Mouse (Mus musculus): ENCODE results near the gene Rps29. TPM values are rescaled to one million over a fixed set of nuclear protein-coding genes. Genes with fewer than 3 reads are reported as not detected.
"Not testable (repeated sequence)": the region's sequence is repeated elsewhere in the genome, so short reads cannot be mapped to it uniquely, and the experiment has no call there.

Rps29 gene
- polyA plus RNA-seq (2015; fragmentation: Nextera tagmentation; extraction: Ambion mirVana) = 948 and 1,117 TPM in 2 replicates

GRCm38 (mm10) chr12:69158765-69159577 is at the start of gene Rps29:
Rps29 (minus strand) TSS chr12:69159186.
- peak within 1 kb of the TSS; percentile 81 for H3K4me3 ChIP-seq (ENCODE audit: low read depth, low read length)
- peaks cover 12% of the 10 kb centered on the region for H3K36me3 ChIP-seq (ENCODE audit: control insufficient read depth, insufficient read depth)
- peak; percentile 95 for ATAC-seq (ENCODE audit: low read depth)
- H3K9me3 ChIP-seq (replicated peaks; ENCODE audit: control insufficient read depth, low read length); H3K27me3 ChIP-seq (ENCODE audit: control insufficient read depth, insufficient read depth, low read depth, low read length): not testable (repeated sequence)
- peak within 1 kb of the TSS; percentile 97 for H3K27ac ChIP-seq (ENCODE audit: low read length)
- peak within 1 kb of the TSS; percentile 88 for H3K9ac ChIP-seq (ENCODE audit: low read depth, low read length)
- peak within 1 kb of the TSS; percentile 84 for H3K4me2 ChIP-seq (ENCODE audit: low read depth, low read length)
- H3K4me1 ChIP-seq (ENCODE audit: control insufficient read depth, low read depth, low read length) = peaks cover 19% of the 10 kb centered on the region
- under 1% methylated on average over 56 of the region's 68 CpGs for WGBS (ENCODE audit: insufficient replicate concordance)

DNA sequence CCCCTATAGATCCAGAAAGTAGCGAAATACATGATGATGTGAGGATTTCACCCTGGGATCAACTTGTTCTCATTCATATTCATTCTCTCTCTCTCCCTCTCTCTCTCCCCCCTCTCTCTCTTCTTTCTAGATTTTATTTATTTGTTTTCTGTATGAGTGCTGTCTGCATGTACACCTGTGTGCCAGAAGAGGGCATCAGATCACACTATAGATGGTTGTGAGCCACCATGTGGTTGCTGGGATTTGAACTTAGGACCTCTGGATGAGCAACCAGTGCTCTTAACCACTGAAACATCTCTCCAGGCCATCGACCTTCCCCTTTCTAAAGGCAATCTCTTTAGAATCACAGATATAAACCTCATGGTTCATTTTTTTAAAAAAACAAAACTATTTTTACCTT is 49.5 kb upstream of the Rps29 start:
- H3K27ac ChIP-seq (ENCODE audit: low read length) = no peak overlapping the region
- 81% methylated on average over 2 of the region's 2 CpGs for WGBS (ENCODE audit: insufficient replicate concordance)
- H3K9ac ChIP-seq (ENCODE audit: low read depth, low read length) = no peak overlapping the region
- no peak for ATAC-seq (ENCODE audit: low read depth)
- H3K4me2 ChIP-seq (ENCODE audit: low read depth, low read length) = no peak overlapping the region
- no peak overlapping the region for H3K4me3 ChIP-seq (ENCODE audit: low read depth, low read length)
- no peaks in the 10 kb centered on the region for H3K4me1 ChIP-seq (ENCODE audit: control insufficient read depth, low read depth, low read length)
- no peaks in the 10 kb centered on the region for H3K9me3 ChIP-seq (replicated peaks; ENCODE audit: control insufficient read depth, low read length)
- no peaks in the 10 kb centered on the region for H3K27me3 ChIP-seq (ENCODE audit: control insufficient read depth, insufficient read depth, low read depth, low read length)
- peaks cover 21% of the 10 kb centered on the region for H3K36me3 ChIP-seq (ENCODE audit: control insufficient read depth, insufficient read depth)

DNA sequence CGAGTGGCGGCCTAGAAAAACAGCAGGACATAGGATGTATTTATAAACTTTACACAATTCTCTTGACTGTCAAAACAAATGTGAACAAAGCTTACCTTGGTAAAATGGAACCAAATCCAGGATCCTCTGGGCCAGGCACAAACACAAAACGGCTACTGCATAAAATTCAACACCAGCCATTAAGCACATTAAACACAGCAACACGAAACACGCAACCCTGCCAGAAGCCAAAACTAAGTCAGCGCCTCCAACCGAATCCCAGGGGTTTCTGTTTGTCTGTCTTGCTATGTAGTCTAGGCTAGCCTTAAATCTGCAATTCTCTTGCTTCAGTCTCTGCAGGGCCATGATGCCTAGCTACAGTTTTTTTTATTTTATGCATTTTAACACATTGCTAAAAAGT is 48.9 kb upstream of the Rps29 start:
- no peak for ATAC-seq (ENCODE audit: low read depth)
- WGBS (ENCODE audit: insufficient replicate concordance) = 87% methylated on average over 7 of the region's 7 CpGs
- H3K36me3 ChIP-seq (ENCODE audit: control insufficient read depth, insufficient read depth) = peaks cover 18% of the 10 kb centered on the region
- H3K4me2 ChIP-seq (ENCODE audit: low read depth, low read length) = no peak overlapping the region
- H3K27me3 ChIP-seq (ENCODE audit: control insufficient read depth, insufficient read depth, low read depth, low read length) = no peaks in the 10 kb centered on the region
- no peak overlapping the region for H3K27ac ChIP-seq (ENCODE audit: low read length)
- no peaks in the 10 kb centered on the region for H3K4me1 ChIP-seq (ENCODE audit: control insufficient read depth, low read depth, low read length)
- no peaks in the 10 kb centered on the region for H3K9me3 ChIP-seq (replicated peaks; ENCODE audit: control insufficient read depth, low read length)
- no peak overlapping the region for H3K9ac ChIP-seq (ENCODE audit: low read depth, low read length)
- H3K4me3 ChIP-seq (ENCODE audit: low read depth, low read length) = no peak overlapping the region

DNA sequence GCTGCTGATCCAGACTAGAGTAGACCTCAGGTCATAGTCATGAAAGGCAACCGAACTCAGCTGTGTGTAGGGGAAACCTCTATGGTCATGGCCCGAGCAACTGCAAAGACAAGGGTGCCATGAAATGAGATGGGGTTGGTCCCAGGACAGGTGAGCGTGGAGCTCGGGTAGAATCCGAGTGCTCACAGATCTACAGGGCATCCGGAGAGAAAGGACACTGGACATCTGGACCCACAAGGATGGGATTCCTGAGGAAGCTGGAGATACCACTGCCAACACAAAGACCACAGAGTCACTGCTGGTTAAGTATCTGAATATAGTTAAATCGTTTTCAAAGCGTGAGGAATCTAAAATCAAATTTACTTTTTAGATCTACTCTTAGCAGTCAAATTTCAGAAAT is 48.4 kb upstream of the Rps29 start:
- WGBS (ENCODE audit: insufficient replicate concordance) = 84% methylated on average over 8 of the region's 8 CpGs
- Histone ChIP-seq H3K36me3 (ENCODE audit: control insufficient read depth, insufficient read depth) (peaks cover 22% of the 10 kb centered on the region), H3K4me2 (ENCODE audit: low read depth, low read length) (no peak overlapping the region), H3K4me3 (ENCODE audit: low read depth, low read length) (no peak overlapping the region), H3K9me3 (replicated peaks; ENCODE audit: control insufficient read depth, low read length) (no peaks in the 10 kb centered on the region), H3K9ac (ENCODE audit: low read depth, low read length) (no peak overlapping the region), H3K27ac (ENCODE audit: low read length) (no peak overlapping the region), H3K27me3 (ENCODE audit: control insufficient read depth, insufficient read depth, low read depth, low read length) (no peaks in the 10 kb centered on the region), H3K4me1 (ENCODE audit: control insufficient read depth, low read depth, low read length) (no peaks in the 10 kb centered on the region)
- no peak for ATAC-seq (ENCODE audit: low read depth)

GRCm38 (mm10) chr12:69204052-69204833 is 45.3 kb upstream of the Rps29 start, which contains the start of gene Gm49384:
Gm49384 (minus strand) TSS chr12:69204267.
- H3K4me3 ChIP-seq (ENCODE audit: low read depth, low read length) = no peak within 1 kb of the TSS
- no peaks in the 10 kb centered on the region for H3K9me3 ChIP-seq (replicated peaks; ENCODE audit: control insufficient read depth, low read length)
- H3K9ac ChIP-seq (ENCODE audit: low read depth, low read length) = no peak within 1 kb of the TSS
- H3K36me3 ChIP-seq (ENCODE audit: control insufficient read depth, insufficient read depth) = peaks cover 30% of the 10 kb centered on the region
- H3K4me1 ChIP-seq (ENCODE audit: control insufficient read depth, low read depth, low read length) = peaks cover under 1% of the 10 kb centered on the region
- no peaks in the 10 kb centered on the region for H3K27me3 ChIP-seq (ENCODE audit: control insufficient read depth, insufficient read depth, low read depth, low read length)
- H3K27ac ChIP-seq (ENCODE audit: low read length) = no peak within 1 kb of the TSS
- no peak for ATAC-seq (ENCODE audit: low read depth)
- 83% methylated on average over 16 of the region's 16 CpGs for WGBS (ENCODE audit: insufficient replicate concordance)
- no peak within 1 kb of the TSS for H3K4me2 ChIP-seq (ENCODE audit: low read depth, low read length)

GRCm38 (mm10) chr12:69198985-69199384 is 40.0 kb upstream of the Rps29 start:
- Histone ChIP-seq H3K4me2 (ENCODE audit: low read depth, low read length) (peak overlapping the region; percentile 98; the same call in 1 of the 2 replicates), H3K9ac (ENCODE audit: low read depth, low read length) (no peak overlapping the region), H3K27ac (ENCODE audit: low read length) (no peak overlapping the region), H3K27me3 (ENCODE audit: control insufficient read depth, insufficient read depth, low read depth, low read length) (no peaks in the 10 kb centered on the region), H3K4me3 (ENCODE audit: low read depth, low read length) (no peak overlapping the region), H3K9me3 (replicated peaks; ENCODE audit: control insufficient read depth, low read length) (no peaks in the 10 kb centered on the region), H3K36me3 (ENCODE audit: control insufficient read depth, insufficient read depth) (peaks cover 18% of the 10 kb centered on the region), H3K4me1 (ENCODE audit: control insufficient read depth, low read depth, low read length) (peaks cover 16% of the 10 kb centered on the region)
- ATAC-seq (ENCODE audit: low read depth) = no peak

- Histone ChIP-seq H3K9ac (ENCODE audit: low read depth, low read length) (peak within 1 kb of the TSS; percentile 82), H3K4me2 (ENCODE audit: low read depth, low read length) (peak within 1 kb of the TSS; percentile 98), H3K27me3 (ENCODE audit: control insufficient read depth, insufficient read depth, low read depth, low read length) (no peaks in the 10 kb centered on the region), H3K4me1 (ENCODE audit: control insufficient read depth, low read depth, low read length) (peaks cover 18% of the 10 kb centered on the region), H3K36me3 (ENCODE audit: control insufficient read depth, insufficient read depth) (peaks cover 16% of the 10 kb centered on the region), H3K4me3 (ENCODE audit: low read depth, low read length) (peak within 1 kb of the TSS; percentile 100), H3K27ac (ENCODE audit: low read length) (peak within 1 kb of the TSS; percentile 91), H3K9me3 (replicated peaks; ENCODE audit: control insufficient read depth, low read length) (no peaks in the 10 kb centered on the region)
- peak; percentile 37 for ATAC-seq (ENCODE audit: low read depth)
- under 1% methylated on average over 18 of the region's 18 CpGs for WGBS (ENCODE audit: insufficient replicate concordance)
These were observed 39.2 kb upstream of the Rps29 start, which contains the start of gene Dnaaf2 for GRCm38 (mm10) chr12:69198164-69198535. Dnaaf2 (minus strand) TSS chr12:69198429.

DNA sequence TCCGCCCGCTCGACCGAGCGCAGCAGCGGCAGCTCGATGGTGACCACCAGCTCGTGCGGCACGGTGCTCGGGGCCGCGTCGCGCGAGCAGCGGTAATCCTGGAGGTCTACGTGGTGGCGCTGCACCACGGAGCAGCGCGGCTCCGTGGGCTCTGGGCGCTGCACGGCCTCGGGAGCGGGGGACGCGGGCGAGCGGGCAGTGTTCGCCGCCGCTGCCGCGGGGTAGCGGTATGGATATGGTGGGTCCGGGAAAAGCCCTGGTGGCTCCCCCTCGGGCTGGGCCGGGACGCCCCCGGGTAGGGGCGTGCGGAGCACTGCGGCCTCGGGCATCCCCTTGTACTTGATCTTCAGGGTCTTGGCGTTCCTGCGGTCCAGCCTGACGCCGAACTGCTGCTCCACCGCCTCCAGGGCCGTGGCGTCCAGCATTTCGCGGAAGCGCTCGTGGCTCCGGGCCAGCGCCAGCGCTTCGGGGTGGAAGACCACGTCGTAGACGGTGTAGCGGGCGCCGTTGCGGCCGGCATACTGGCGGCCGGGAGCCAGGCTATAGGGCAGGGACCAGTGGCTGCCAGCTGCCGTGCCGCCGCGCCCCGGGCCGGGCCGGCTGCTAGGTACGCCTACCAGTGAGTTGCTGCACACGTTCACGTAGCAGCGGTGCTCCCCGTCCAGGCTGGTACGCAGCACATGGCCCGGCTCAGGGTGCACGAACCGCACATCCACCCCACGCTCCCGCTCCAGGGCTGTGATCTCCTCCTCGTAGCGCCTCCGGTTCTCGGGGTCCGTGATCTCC is 38.6 kb upstream of the Rps29 start:
- no peaks in the 10 kb centered on the region for H3K27me3 ChIP-seq (ENCODE audit: control insufficient read depth, insufficient read depth, low read depth, low read length)
- peak overlapping the region; percentile 82 for H3K9ac ChIP-seq (ENCODE audit: low read depth, low read length)
- H3K9me3 ChIP-seq (replicated peaks; ENCODE audit: control insufficient read depth, low read length) = no peaks in the 10 kb centered on the region
- peak overlapping the region; percentile 91 for H3K27ac ChIP-seq (ENCODE audit: low read length)
- under 1% methylated on average over 94 of the region's 94 CpGs for WGBS (ENCODE audit: insufficient replicate concordance)
- H3K4me1 ChIP-seq (ENCODE audit: control insufficient read depth, low read depth, low read length) = peaks cover 18% of the 10 kb centered on the region
- peak overlapping the region; percentile 100 for H3K4me3 ChIP-seq (ENCODE audit: low read depth, low read length)
- peaks cover 14% of the 10 kb centered on the region for H3K36me3 ChIP-seq (ENCODE audit: control insufficient read depth, insufficient read depth)
- peak; percentile 84 for ATAC-seq (ENCODE audit: low read depth)
- H3K4me2 ChIP-seq (ENCODE audit: low read depth, low read length) = peak overlapping the region; percentile 98
